Mouse (Mus musculus) adrenal gland, postnatal 4 days (tissue): ENCODE results near the gene Lgals3bp. TPM values are rescaled to one million over a fixed set of nuclear protein-coding genes. Genes with fewer than 3 reads are reported as not detected.

Source experiments
- DNase-seq, 2 experiments: peaks; one replicate each; pipeline ENCODE4 v3.0.0; 2021 to 2022; ENCODE audit warnings: low spot score in 2 of 2, mixed read lengths in 2 of 2
- total RNA-seq, 2 experiments: library from RNA; stranded (reverse); gene quantifications; 2 replicates each; pipeline ENCODE4 v1.2.3; 2021

Lgals3bp gene
- total RNA-seq, 2 experiments from 2014 or later, result 60.6 to 61.6 TPM

GRCm38 (mm10) chr11:118366559-118366958 lies 35.3 kb downstream of the Lgals3bp start:
- no peak for DNase-seq

- no peak for DNase-seq
Observed at GRCm38 (mm10) chr11:118366108-118366507, 35.8 kb downstream of the Lgals3bp start.

GRCm38 (mm10) chr11:118365171-118365570 lies 36.7 kb downstream of the Lgals3bp start:
- DNase-seq, result no peak

GRCm38 (mm10) chr11:118364021-118364420 lies 37.9 kb downstream of the Lgals3bp start:
- DNase-seq, result no peak

- DNase-seq, result no peak
Observed at GRCm38 (mm10) chr11:118362971-118363518, 38.8 kb downstream of the Lgals3bp start.

GRCm38 (mm10) chr11:118362501-118362900 lies 39.4 kb downstream of the Lgals3bp start:
- no peak for DNase-seq

- no peak for DNase-seq
Observed at GRCm38 (mm10) chr11:118360907-118361341, 41.0 kb downstream of the Lgals3bp start.

- no peak for DNase-seq
Observed at GRCm38 (mm10) chr11:118360491-118360890, 41.4 kb downstream of the Lgals3bp start.

GRCm38 (mm10) chr11:118355640-118356039 lies 46.3 kb downstream of the Lgals3bp start, which contains the start of gene Timp2:
Timp2 (minus strand) TSS chr11:118355740.
- no peak for DNase-seq

- peak; percentile 64 to 73 for DNase-seq
Observed at GRCm38 (mm10) chr11:118355205-118355604, 46.7 kb downstream of the Lgals3bp start.

- no peak for DNase-seq
Observed at GRCm38 (mm10) chr11:118354636-118355191, 47.2 kb downstream of the Lgals3bp start.

- DNase-seq, result no peak
Observed at GRCm38 (mm10) chr11:118349494-118349893, 52.4 kb downstream of the Lgals3bp start.

- DNase-seq, result no peak
Observed at GRCm38 (mm10) chr11:118348877-118349276, 53.0 kb downstream of the Lgals3bp start.

GRCm38 (mm10) chr11:118348419-118348818 lies 53.5 kb downstream of the Lgals3bp start:
- no peak for DNase-seq

GRCm38 (mm10) chr11:118347911-118348310 lies 54.0 kb downstream of the Lgals3bp start:
- no peak for DNase-seq

- no peak for DNase-seq
Observed at GRCm38 (mm10) chr11:118347391-118347790, 54.5 kb downstream of the Lgals3bp start.

- no peak for DNase-seq
Observed at GRCm38 (mm10) chr11:118346395-118347096, 55.3 kb downstream of the Lgals3bp start.

- no peak for DNase-seq
Observed at GRCm38 (mm10) chr11:118345693-118346092, 56.2 kb downstream of the Lgals3bp start.

- no peak for DNase-seq
Observed at GRCm38 (mm10) chr11:118343629-118344028, 58.3 kb downstream of the Lgals3bp start.
